Mouse (Mus musculus): ENCODE measurements around the gene Cox7a1. TPM values are rescaled to one million over a fixed set of nuclear protein-coding genes. Genes with fewer than 3 reads are reported as not detected.
"Not testable (repeated sequence)": the region's sequence is repeated elsewhere in the genome, so short reads cannot be mapped to it uniquely, and the experiment has no call there.

Cox7a1 gene
- polyA plus RNA-seq, 1 experiment from 2014 or later: 3.0 TPM

DNA sequence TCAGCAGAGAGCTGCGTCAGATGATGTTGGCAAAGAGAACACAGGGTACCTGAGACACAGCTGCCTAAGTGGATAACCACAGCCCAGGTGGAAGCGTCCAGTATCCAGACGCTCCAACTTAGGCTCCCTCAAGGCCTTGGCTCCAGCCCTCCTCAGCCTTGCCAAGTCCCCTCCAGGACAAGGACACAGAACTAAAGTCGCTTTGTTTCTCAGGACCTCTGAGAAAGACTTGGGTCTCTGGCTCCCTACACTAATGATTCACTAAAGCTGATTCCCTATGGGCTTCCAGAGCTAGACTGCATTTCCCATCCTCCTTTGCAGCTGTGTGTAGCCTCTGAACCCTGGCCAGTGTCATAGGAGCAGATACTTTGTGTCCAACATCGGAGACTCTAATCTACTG, 16.3 kb downstream of the Cox7a1 start:
- Histone ChIP-seq H3K4me2 (ENCODE audit: low read depth, low read length) (no peak overlapping the region), H3K4me1 (ENCODE audit: control insufficient read depth, insufficient read depth, low read length) (no peaks in the 10 kb centered on the region), H3K9me3 (replicated peaks; ENCODE audit: control insufficient read depth, low read length) (no peaks in the 10 kb centered on the region), H3K4me3 (ENCODE audit: low read depth, low read length) (no peak overlapping the region), H3K9ac (replicated peaks; ENCODE audit: low read length) (no peak overlapping the region), H3K36me3 (replicated peaks; ENCODE audit: control insufficient read depth, insufficient read depth, low read depth, low read length) (no peaks in the 10 kb centered on the region), H3K27me3 (ENCODE audit: control insufficient read depth, insufficient read depth, low read length) (no peaks in the 10 kb centered on the region), H3K27ac (replicated peaks; ENCODE audit: low read depth, low read length) (no peak overlapping the region)
- 72% methylated on average over 5 of the region's 5 CpGs for WGBS
- no peak for DNase-seq (ENCODE audit: low spot score)
- ATAC-seq (replicated peaks; ENCODE audit: insufficient number of reproducible peaks, low FRiP score, low TSS enrichment, low read depth): no peak

DNA sequence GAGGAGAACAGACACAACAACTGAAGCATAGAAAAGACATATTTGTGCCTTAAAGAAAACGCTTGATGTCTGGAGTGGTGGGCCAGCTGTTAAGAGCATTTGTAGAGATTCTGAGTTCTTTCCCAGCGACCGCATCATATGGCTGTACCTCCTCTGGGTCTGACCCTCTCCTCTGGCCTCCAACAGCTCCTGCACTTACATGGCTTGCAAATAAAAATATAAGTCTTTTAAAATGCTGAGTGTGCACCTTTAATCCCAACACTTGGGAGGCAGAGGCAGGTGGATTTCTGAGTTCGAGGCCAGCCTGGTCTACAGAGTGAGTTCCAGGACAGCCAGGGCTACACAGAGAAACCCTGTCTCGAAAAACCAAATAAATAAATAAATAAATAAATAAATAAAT, 16.7 kb downstream of the Cox7a1 start:
- not testable (repeated sequence) for H3K27me3 ChIP-seq (ENCODE audit: control insufficient read depth, insufficient read depth, low read length); ATAC-seq (replicated peaks; ENCODE audit: insufficient number of reproducible peaks, low FRiP score, low TSS enrichment, low read depth); H3K9ac ChIP-seq (replicated peaks; ENCODE audit: low read length); H3K36me3 ChIP-seq (replicated peaks; ENCODE audit: control insufficient read depth, insufficient read depth, low read depth, low read length); H3K4me1 ChIP-seq (ENCODE audit: control insufficient read depth, insufficient read depth, low read length); H3K4me2 ChIP-seq (ENCODE audit: low read depth, low read length); H3K4me3 ChIP-seq (ENCODE audit: low read depth, low read length); H3K27ac ChIP-seq (replicated peaks; ENCODE audit: low read depth, low read length); DNase-seq (ENCODE audit: low spot score); H3K9me3 ChIP-seq (replicated peaks; ENCODE audit: control insufficient read depth, low read length)
- 85% methylated on average over 5 of the region's 5 CpGs for WGBS

DNA sequence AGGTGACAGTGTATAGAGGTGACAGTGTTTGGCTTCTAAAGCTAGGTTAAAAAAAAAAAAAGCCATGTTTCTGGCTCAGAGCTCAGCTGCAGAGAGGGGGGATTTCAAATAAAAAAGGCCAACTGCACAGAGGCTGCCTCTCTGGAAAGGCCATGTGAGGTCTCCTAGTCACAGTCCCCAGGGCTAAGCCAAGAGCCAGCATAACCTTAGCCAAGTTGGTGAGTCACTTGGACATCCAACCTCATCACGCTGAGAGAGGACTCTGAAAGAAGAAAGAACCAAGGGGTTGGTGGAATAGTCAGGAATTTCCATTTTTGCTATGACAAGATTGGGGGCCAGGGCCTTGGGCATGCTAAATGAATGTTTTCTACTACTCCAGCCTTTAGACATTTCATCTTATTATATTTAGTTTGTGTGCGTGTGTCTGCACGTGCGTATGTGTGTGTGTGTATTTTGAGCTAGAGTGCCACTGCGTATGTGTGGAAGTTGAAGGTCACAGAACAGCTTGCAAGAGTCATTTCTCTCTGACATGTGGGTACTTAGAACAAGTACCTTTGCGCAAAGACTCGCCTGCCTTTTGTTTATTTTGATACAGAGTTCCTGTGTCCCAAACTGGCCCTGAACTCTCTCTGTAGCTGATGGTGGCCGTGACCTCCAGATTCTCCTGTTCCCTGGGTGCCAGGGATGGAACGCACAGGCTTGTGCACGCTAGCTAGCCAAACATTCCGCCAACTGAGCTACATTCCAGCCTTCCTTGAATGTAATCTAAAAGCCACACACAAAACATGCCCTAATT, 19.1 kb downstream of the Cox7a1 start:
- Histone ChIP-seq H3K27ac (replicated peaks; ENCODE audit: low read depth, low read length) (no peak overlapping the region), H3K4me1 (ENCODE audit: control insufficient read depth, insufficient read depth, low read length) (no peaks in the 10 kb centered on the region), H3K27me3 (ENCODE audit: control insufficient read depth, insufficient read depth, low read length) (no peaks in the 10 kb centered on the region), H3K36me3 (replicated peaks; ENCODE audit: control insufficient read depth, insufficient read depth, low read depth, low read length) (no peaks in the 10 kb centered on the region), H3K9ac (replicated peaks; ENCODE audit: low read length) (no peak overlapping the region), H3K4me2 (ENCODE audit: low read depth, low read length) (no peak overlapping the region), H3K4me3 (ENCODE audit: low read depth, low read length) (no peak overlapping the region), H3K9me3 (replicated peaks; ENCODE audit: control insufficient read depth, low read length) (no peaks in the 10 kb centered on the region)
- no peak for ATAC-seq (replicated peaks; ENCODE audit: insufficient number of reproducible peaks, low FRiP score, low TSS enrichment, low read depth)
- no peak for DNase-seq (ENCODE audit: low spot score)
- WGBS: 70% methylated on average over 11 of the region's 11 CpGs

DNA sequence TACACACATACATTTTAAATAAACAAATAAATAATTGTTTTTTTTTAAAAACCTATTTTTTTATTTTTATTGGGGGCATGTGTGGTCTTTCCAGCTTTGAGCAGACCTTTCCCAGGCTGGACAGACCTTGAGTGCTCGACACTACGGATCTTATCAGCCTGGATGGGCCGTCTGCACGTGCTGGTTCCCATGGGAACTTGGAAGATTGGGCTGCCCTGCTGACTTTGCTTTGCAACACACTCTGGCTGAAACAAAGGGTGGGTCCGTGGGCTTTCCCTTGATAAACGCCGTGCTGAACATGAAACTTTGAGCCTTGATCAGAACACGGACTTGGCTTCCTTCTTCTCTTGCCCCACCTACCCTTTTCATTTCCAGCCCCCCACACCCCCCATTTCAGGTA, 20.4 kb downstream of the Cox7a1 start:
- 55% methylated on average over 8 of the region's 8 CpGs for WGBS
- Histone ChIP-seq H3K4me3 (ENCODE audit: low read depth, low read length) (no peak overlapping the region), H3K36me3 (replicated peaks; ENCODE audit: control insufficient read depth, insufficient read depth, low read depth, low read length) (no peaks in the 10 kb centered on the region), H3K4me2 (ENCODE audit: low read depth, low read length) (no peak overlapping the region), H3K4me1 (ENCODE audit: control insufficient read depth, insufficient read depth, low read length) (no peaks in the 10 kb centered on the region), H3K9ac (replicated peaks; ENCODE audit: low read length) (no peak overlapping the region), H3K27ac (replicated peaks; ENCODE audit: low read depth, low read length) (no peak overlapping the region), H3K27me3 (ENCODE audit: control insufficient read depth, insufficient read depth, low read length) (no peaks in the 10 kb centered on the region), H3K9me3 (replicated peaks; ENCODE audit: control insufficient read depth, low read length) (no peaks in the 10 kb centered on the region)
- no peak for ATAC-seq (replicated peaks; ENCODE audit: insufficient number of reproducible peaks, low FRiP score, low TSS enrichment, low read depth)
- no peak for DNase-seq (ENCODE audit: low spot score)

DNA sequence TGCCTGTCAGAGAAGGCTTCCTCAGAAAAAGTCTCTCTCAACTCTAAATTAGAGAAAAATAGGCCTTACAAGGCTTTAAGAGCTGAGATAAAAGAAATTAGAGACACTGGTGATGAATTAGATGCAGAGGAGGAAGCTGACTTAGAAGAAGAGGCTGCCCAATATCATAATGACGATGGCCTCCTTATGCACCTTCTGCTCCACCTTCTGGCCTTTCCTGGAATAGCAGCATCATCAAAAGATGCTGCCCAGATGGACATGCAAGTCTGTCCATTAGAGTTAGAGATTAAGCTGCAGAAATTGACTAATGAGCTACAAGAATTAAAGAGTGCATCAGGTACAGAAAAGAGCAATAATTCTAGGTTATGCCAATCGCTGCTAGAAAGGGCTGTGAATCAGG, 21.4 kb downstream of the Cox7a1 start:
- H3K27ac ChIP-seq (replicated peaks; ENCODE audit: low read depth, low read length): no peak overlapping the region
- no peaks in the 10 kb centered on the region for H3K9me3 ChIP-seq (replicated peaks; ENCODE audit: control insufficient read depth, low read length)
- H3K4me3 ChIP-seq (ENCODE audit: low read depth, low read length): no peak overlapping the region
- H3K36me3 ChIP-seq (replicated peaks; ENCODE audit: control insufficient read depth, insufficient read depth, low read depth, low read length): no peaks in the 10 kb centered on the region
- no peak for ATAC-seq (replicated peaks; ENCODE audit: insufficient number of reproducible peaks, low FRiP score, low TSS enrichment, low read depth)
- H3K4me2 ChIP-seq (ENCODE audit: low read depth, low read length): no peak overlapping the region
- DNase-seq (ENCODE audit: low spot score): peak; percentile 70
- H3K4me1 ChIP-seq (ENCODE audit: control insufficient read depth, insufficient read depth, low read length): no peaks in the 10 kb centered on the region
- H3K9ac ChIP-seq (replicated peaks; ENCODE audit: low read length): no peak overlapping the region
- 6% methylated on average over 2 of the region's 2 CpGs for WGBS
- H3K27me3 ChIP-seq (ENCODE audit: control insufficient read depth, insufficient read depth, low read length): no peaks in the 10 kb centered on the region

DNA sequence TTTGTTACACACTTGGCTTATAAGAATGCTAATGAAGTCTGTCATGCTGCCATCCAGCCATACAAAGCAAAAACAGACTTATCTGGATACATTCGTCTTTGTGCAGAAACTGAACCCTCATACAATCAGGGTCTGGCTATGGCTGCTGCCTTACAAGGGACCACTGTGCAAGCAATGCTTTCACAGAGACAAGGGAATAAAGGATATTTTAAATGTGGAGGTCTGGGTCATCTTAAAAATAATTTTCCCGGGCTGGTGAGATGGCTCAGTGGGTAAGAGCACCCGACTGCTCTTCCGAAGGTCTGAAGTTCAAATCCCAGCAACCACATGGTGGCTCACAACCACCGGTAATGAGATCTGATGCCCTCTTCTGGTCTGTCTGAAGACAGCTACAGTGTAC, 22.4 kb downstream of the Cox7a1 start:
- H3K9me3 ChIP-seq (replicated peaks; ENCODE audit: control insufficient read depth, low read length); DNase-seq (ENCODE audit: low spot score); H3K4me2 ChIP-seq (ENCODE audit: low read depth, low read length); H3K27ac ChIP-seq (replicated peaks; ENCODE audit: low read depth, low read length); H3K36me3 ChIP-seq (replicated peaks; ENCODE audit: control insufficient read depth, insufficient read depth, low read depth, low read length); H3K27me3 ChIP-seq (ENCODE audit: control insufficient read depth, insufficient read depth, low read length); H3K4me1 ChIP-seq (ENCODE audit: control insufficient read depth, insufficient read depth, low read length); H3K4me3 ChIP-seq (ENCODE audit: low read depth, low read length); H3K9ac ChIP-seq (replicated peaks; ENCODE audit: low read length); ATAC-seq (replicated peaks; ENCODE audit: insufficient number of reproducible peaks, low FRiP score, low TSS enrichment, low read depth): not testable (repeated sequence)
- 58% methylated on average over 5 of the region's 5 CpGs for WGBS

DNA sequence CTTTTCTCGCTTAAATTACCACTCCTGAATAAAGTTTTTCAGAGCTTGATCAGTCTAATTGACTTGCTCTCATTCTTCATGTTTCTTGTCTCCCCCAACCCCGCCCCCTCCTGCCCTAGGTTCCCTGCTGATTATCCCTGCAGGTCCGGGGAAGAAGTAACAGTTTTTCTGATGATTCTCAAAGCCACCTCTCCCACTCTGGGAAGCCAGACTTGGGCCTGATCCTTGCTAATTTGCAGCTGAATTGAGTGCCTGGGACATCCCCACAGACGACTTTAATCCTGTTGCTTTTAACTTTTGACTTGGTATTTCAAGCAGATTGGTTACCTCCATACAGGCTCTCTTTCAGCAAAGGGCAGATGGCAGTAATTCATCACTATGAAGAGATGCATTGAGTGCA, 27.1 kb downstream of the Cox7a1 start:
- no peak overlapping the region for H3K4me3 ChIP-seq (ENCODE audit: low read depth, low read length)
- no peak overlapping the region for H3K27ac ChIP-seq (replicated peaks; ENCODE audit: low read depth, low read length)
- DNase-seq (ENCODE audit: low spot score) (no peak), ATAC-seq (replicated peaks; ENCODE audit: insufficient number of reproducible peaks, low FRiP score, low TSS enrichment, low read depth) (no peak)
- no peaks in the 10 kb centered on the region for H3K27me3 ChIP-seq (ENCODE audit: control insufficient read depth, insufficient read depth, low read length)
- WGBS: 24% methylated on average over 4 of the region's 4 CpGs
- no peak overlapping the region for H3K9ac ChIP-seq (replicated peaks; ENCODE audit: low read length)
- no peaks in the 10 kb centered on the region for H3K9me3 ChIP-seq (replicated peaks; ENCODE audit: control insufficient read depth, low read length)
- H3K36me3 ChIP-seq (replicated peaks; ENCODE audit: control insufficient read depth, insufficient read depth, low read depth, low read length): no peaks in the 10 kb centered on the region
- H3K4me1 ChIP-seq (ENCODE audit: control insufficient read depth, insufficient read depth, low read length): no peaks in the 10 kb centered on the region
- no peak overlapping the region for H3K4me2 ChIP-seq (ENCODE audit: low read depth, low read length)

DNA sequence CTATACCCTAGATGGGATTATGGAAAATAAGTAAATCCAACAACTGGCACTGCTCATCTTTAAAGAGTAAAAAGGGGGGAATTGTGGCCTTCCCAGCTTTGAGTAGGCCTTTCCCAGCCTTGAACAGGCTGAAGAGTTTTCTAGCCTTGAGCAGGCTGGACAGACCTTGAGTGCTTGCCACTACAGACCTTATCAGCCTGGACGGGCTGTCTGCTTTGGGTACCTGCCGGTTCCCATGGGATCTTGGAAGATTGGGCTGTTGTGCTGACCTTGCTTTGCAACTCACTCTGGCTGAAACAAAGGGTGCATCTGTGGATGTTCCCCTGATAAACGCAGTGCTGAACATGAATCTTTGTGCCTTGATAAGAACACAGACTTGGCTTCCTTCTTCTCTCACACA, 29.9 kb downstream of the Cox7a1 start:
- H3K4me3 ChIP-seq (ENCODE audit: low read depth, low read length): no peak overlapping the region
- WGBS: 96% methylated on average over 3 of the region's 3 CpGs
- no peaks in the 10 kb centered on the region for H3K27me3 ChIP-seq (ENCODE audit: control insufficient read depth, insufficient read depth, low read length)
- 0 out of 2 replicates have a peak, but pooled peaks cover under 1% of the 10 kb centered on the region for H3K4me1 ChIP-seq (ENCODE audit: control insufficient read depth, insufficient read depth, low read length)
- no peaks in the 10 kb centered on the region for H3K9me3 ChIP-seq (replicated peaks; ENCODE audit: control insufficient read depth, low read length)
- DNase-seq (ENCODE audit: low spot score) (no peak), ATAC-seq (replicated peaks; ENCODE audit: insufficient number of reproducible peaks, low FRiP score, low TSS enrichment, low read depth) (no peak)
- no peak overlapping the region for H3K27ac ChIP-seq (replicated peaks; ENCODE audit: low read depth, low read length)
- H3K4me2 ChIP-seq (ENCODE audit: low read depth, low read length): no peak overlapping the region
- no peaks in the 10 kb centered on the region for H3K36me3 ChIP-seq (replicated peaks; ENCODE audit: control insufficient read depth, insufficient read depth, low read depth, low read length)
- no peak overlapping the region for H3K9ac ChIP-seq (replicated peaks; ENCODE audit: low read length)
